Mouse (Mus musculus): ENCODE data around the gene Wee2. TPM values are rescaled to one million over a fixed set of nuclear protein-coding genes. Genes with fewer than 3 reads are reported as not detected.

Gene Wee2
- polyA plus RNA-seq, 1 experiment, result not detected

- Histone ChIP-seq H3K27me3 (ENCODE audit: control insufficient read depth, insufficient read depth, insufficient read length) (no peaks in the 10 kb centered on the region), H3K4me3 (ENCODE audit: insufficient read depth, poor library complexity, severe bottlenecking) (no peak overlapping the region), H3K79me3 (ENCODE audit: low read depth) (no peaks in the 10 kb centered on the region), H3K79me2 (ENCODE audit: control insufficient read depth, insufficient read depth) (no peaks in the 10 kb centered on the region), H3K36me3 (ENCODE audit: control insufficient read depth, insufficient read depth) (no peaks in the 10 kb centered on the region), H3ac (ENCODE audit: control insufficient read depth, insufficient read length, low read depth) (no peak overlapping the region)
- TF ChIP-seq FOSL1 (IDR thresholded peaks at IDR 0.05; ENCODE audit: insufficient read depth, low read length, poor library complexity, severe bottlenecking), result no peak
These were observed 25.8 kb upstream of the Wee2 start for GRCm38 (mm10) chr6:40413046-40413445.

GRCm38 (mm10) chr6:40413565-40413964 is 25.3 kb upstream of the Wee2 start:
- H3K27me3 ChIP-seq (ENCODE audit: control insufficient read depth, insufficient read depth, insufficient read length), result no peaks in the 10 kb centered on the region

GRCm38 (mm10) chr6:40415799-40416198 is 23.1 kb upstream of the Wee2 start:
- no peaks in the 10 kb centered on the region for H3K79me3 ChIP-seq (ENCODE audit: low read depth)
- H3K36me3 ChIP-seq (ENCODE audit: control insufficient read depth, insufficient read depth), result no peaks in the 10 kb centered on the region
- H3K27me3 ChIP-seq (ENCODE audit: control insufficient read depth, insufficient read depth, insufficient read length), result no peaks in the 10 kb centered on the region
- no peaks in the 10 kb centered on the region for H3K79me2 ChIP-seq (ENCODE audit: control insufficient read depth, insufficient read depth)
- H3K4me3 ChIP-seq (ENCODE audit: insufficient read depth, poor library complexity, severe bottlenecking), result no peak overlapping the region
- no peak overlapping the region for H3ac ChIP-seq (ENCODE audit: control insufficient read depth, insufficient read length, low read depth)
- TF ChIP-seq CTCF (IDR thresholded peaks at IDR 0.05; ENCODE audit: control insufficient read depth, insufficient read depth, insufficient read length), result no peak
- no peak for TF ChIP-seq MAX (IDR thresholded peaks at IDR 0.05)
- no peak for TF ChIP-seq CEBPB (IDR thresholded peaks at IDR 0.05; ENCODE audit: low read depth)
- TF ChIP-seq FOSL1 (IDR thresholded peaks at IDR 0.05; ENCODE audit: insufficient read depth, low read length, poor library complexity, severe bottlenecking), result no peak
- TF ChIP-seq MYOD1 (IDR thresholded peaks at IDR 0.05; ENCODE audit: control insufficient read depth, insufficient read length, low read depth), result no peak
- no peak for TF ChIP-seq USF1 (IDR thresholded peaks at IDR 0.05; ENCODE audit: low read depth)
- TF ChIP-seq MYOG (IDR thresholded peaks at IDR 0.05; ENCODE audit: control insufficient read depth, extremely low read depth, insufficient read length), result no peak

More at GRCm38 (mm10) chr6:40413565-40413964, 25.3 kb upstream of the Wee2 start:
- Histone ChIP-seq H3K79me3 (ENCODE audit: low read depth) (no peaks in the 10 kb centered on the region), H3K4me3 (ENCODE audit: insufficient read depth, poor library complexity, severe bottlenecking) (no peak overlapping the region), H3K79me2 (ENCODE audit: control insufficient read depth, insufficient read depth) (no peaks in the 10 kb centered on the region), H3ac (ENCODE audit: control insufficient read depth, insufficient read length, low read depth) (no peak overlapping the region), H3K36me3 (ENCODE audit: control insufficient read depth, insufficient read depth) (no peaks in the 10 kb centered on the region)
- TF ChIP-seq CEBPB (IDR thresholded peaks at IDR 0.05; ENCODE audit: low read depth) (no peak), MYOD1 (IDR thresholded peaks at IDR 0.05; ENCODE audit: control insufficient read depth, insufficient read length, low read depth) (no peak), CTCF (IDR thresholded peaks at IDR 0.05; ENCODE audit: control insufficient read depth, insufficient read depth, insufficient read length) (no peak), MYOG (IDR thresholded peaks at IDR 0.05; ENCODE audit: control insufficient read depth, extremely low read depth, insufficient read length) (no peak), MAX (IDR thresholded peaks at IDR 0.05) (no peak), FOSL1 (IDR thresholded peaks at IDR 0.05; ENCODE audit: insufficient read depth, low read length, poor library complexity, severe bottlenecking) (no peak), USF1 (IDR thresholded peaks at IDR 0.05; ENCODE audit: low read depth) (no peak)

GRCm38 (mm10) chr6:40418386-40418785 is 20.5 kb upstream of the Wee2 start:
- Histone ChIP-seq H3ac (ENCODE audit: control insufficient read depth, insufficient read length, low read depth) (no peak overlapping the region), H3K27me3 (ENCODE audit: control insufficient read depth, insufficient read depth, insufficient read length) (no peaks in the 10 kb centered on the region), H3K4me3 (ENCODE audit: insufficient read depth, poor library complexity, severe bottlenecking) (no peak overlapping the region), H3K79me2 (ENCODE audit: control insufficient read depth, insufficient read depth) (no peaks in the 10 kb centered on the region), H3K79me3 (ENCODE audit: low read depth) (no peaks in the 10 kb centered on the region), H3K36me3 (ENCODE audit: control insufficient read depth, insufficient read depth) (no peaks in the 10 kb centered on the region)
- no peak for TF ChIP-seq FOSL1 (IDR thresholded peaks at IDR 0.05; ENCODE audit: insufficient read depth, low read length, poor library complexity, severe bottlenecking)
- TF ChIP-seq MYOD1 (IDR thresholded peaks at IDR 0.05; ENCODE audit: control insufficient read depth, insufficient read length, low read depth), result no peak
- TF ChIP-seq USF1 (IDR thresholded peaks at IDR 0.05; ENCODE audit: low read depth), result no peak
- no peak for TF ChIP-seq MYOG (IDR thresholded peaks at IDR 0.05; ENCODE audit: control insufficient read depth, extremely low read depth, insufficient read length)

GRCm38 (mm10) chr6:40421099-40421498 is 17.8 kb upstream of the Wee2 start:
- TF ChIP-seq FOSL1 (IDR thresholded peaks at IDR 0.05; ENCODE audit: insufficient read depth, low read length, poor library complexity, severe bottlenecking) (no peak), CTCF (IDR thresholded peaks at IDR 0.05; ENCODE audit: control insufficient read depth, insufficient read depth, insufficient read length) (no peak), USF1 (IDR thresholded peaks at IDR 0.05; ENCODE audit: low read depth) (no peak), MYOG (IDR thresholded peaks at IDR 0.05; ENCODE audit: control insufficient read depth, extremely low read depth, insufficient read length) (no peak), CEBPB (IDR thresholded peaks at IDR 0.05; ENCODE audit: low read depth) (no peak), MAX (IDR thresholded peaks at IDR 0.05) (no peak), MYOD1 (IDR thresholded peaks at IDR 0.05; ENCODE audit: control insufficient read depth, insufficient read length, low read depth) (no peak)
- Histone ChIP-seq H3K36me3 (ENCODE audit: control insufficient read depth, insufficient read depth) (no peaks in the 10 kb centered on the region), H3K4me3 (ENCODE audit: insufficient read depth, poor library complexity, severe bottlenecking) (no peak overlapping the region)

GRCm38 (mm10) chr6:40423013-40423412 is 15.9 kb upstream of the Wee2 start:
- no peaks in the 10 kb centered on the region for H3K79me2 ChIP-seq (ENCODE audit: control insufficient read depth, insufficient read depth)
- H3K27me3 ChIP-seq (ENCODE audit: control insufficient read depth, insufficient read depth, insufficient read length), result no peaks in the 10 kb centered on the region
- H3K4me3 ChIP-seq (ENCODE audit: insufficient read depth, poor library complexity, severe bottlenecking), result no peak overlapping the region
- no peaks in the 10 kb centered on the region for H3K79me3 ChIP-seq (ENCODE audit: low read depth)
- H3K36me3 ChIP-seq (ENCODE audit: control insufficient read depth, insufficient read depth), result no peaks in the 10 kb centered on the region
- TF ChIP-seq MYOD1 (IDR thresholded peaks at IDR 0.05; ENCODE audit: control insufficient read depth, insufficient read length, low read depth) (no peak), USF1 (IDR thresholded peaks at IDR 0.05; ENCODE audit: low read depth) (no peak), MAX (IDR thresholded peaks at IDR 0.05) (no peak), FOSL1 (IDR thresholded peaks at IDR 0.05; ENCODE audit: insufficient read depth, low read length, poor library complexity, severe bottlenecking) (no peak), CEBPB (IDR thresholded peaks at IDR 0.05; ENCODE audit: low read depth) (no peak), MYOG (IDR thresholded peaks at IDR 0.05; ENCODE audit: control insufficient read depth, extremely low read depth, insufficient read length) (no peak), CTCF (IDR thresholded peaks at IDR 0.05; ENCODE audit: control insufficient read depth, insufficient read depth, insufficient read length) (no peak)
- no peak overlapping the region for H3ac ChIP-seq (ENCODE audit: control insufficient read depth, insufficient read length, low read depth)

More at GRCm38 (mm10) chr6:40421099-40421498, 17.8 kb upstream of the Wee2 start:
- no peak overlapping the region for H3ac ChIP-seq (ENCODE audit: control insufficient read depth, insufficient read length, low read depth)
- H3K27me3 ChIP-seq (ENCODE audit: control insufficient read depth, insufficient read depth, insufficient read length), result no peaks in the 10 kb centered on the region
- no peaks in the 10 kb centered on the region for H3K79me3 ChIP-seq (ENCODE audit: low read depth)
- H3K79me2 ChIP-seq (ENCODE audit: control insufficient read depth, insufficient read depth), result no peaks in the 10 kb centered on the region
